Mouse (Mus musculus): ENCODE measurements around the gene Acot2.
"Not testable (repeated sequence)": the region's sequence is repeated elsewhere in the genome, so short reads cannot be mapped to it uniquely, and the experiment has no call there.

Acot2 gene

GRCm38 (mm10) chr12:83987583-83988441, at the start of gene Acot2:
Acot2 (plus strand) TSS chr12:83987861.
- DNase-seq (ENCODE audit: low spot score in 2 of 2): peak; percentile 83 to 84

- not testable (repeated sequence) for DNase-seq (ENCODE audit: low spot score in 2 of 2)
Measured at GRCm38 (mm10) chr12:83938592-83938991, 49.1 kb upstream of the Acot2 start.

GRCm38 (mm10) chr12:83939332-83939731, 48.3 kb upstream of the Acot2 start:
- no peak for DNase-seq (ENCODE audit: low spot score in 2 of 2)

- DNase-seq (ENCODE audit: low spot score in 2 of 2): no peak
Measured at GRCm38 (mm10) chr12:83940031-83940430, 47.6 kb upstream of the Acot2 start.

GRCm38 (mm10) chr12:83941938-83942337, 45.7 kb upstream of the Acot2 start:
- DNase-seq (ENCODE audit: low spot score in 2 of 2): no peak

- DNase-seq (ENCODE audit: low spot score in 2 of 2): no peak
Measured at GRCm38 (mm10) chr12:83947260-83947811, 40.3 kb upstream of the Acot2 start.

- DNase-seq (ENCODE audit: low spot score in 2 of 2): peak in 1 of 2 experiments; percentile 21
Measured at GRCm38 (mm10) chr12:83949043-83949442, 38.6 kb upstream of the Acot2 start.

GRCm38 (mm10) chr12:83949776-83950492, 37.7 kb upstream of the Acot2 start:
- DNase-seq (ENCODE audit: low spot score in 2 of 2): no peak

GRCm38 (mm10) chr12:83950493-83950839, 37.2 kb upstream of the Acot2 start, which contains the start of gene Riox1:
Riox1 (plus strand) TSS chr12:83950608.
- peak; percentile 79 to 81 for DNase-seq (ENCODE audit: low spot score in 2 of 2)

- no peak for DNase-seq (ENCODE audit: low spot score in 2 of 2)
Measured at GRCm38 (mm10) chr12:83950840-83951701, 36.6 kb upstream of the Acot2 start.

- no peak for DNase-seq (ENCODE audit: low spot score in 2 of 2)
Measured at GRCm38 (mm10) chr12:83951711-83952575, 35.7 kb upstream of the Acot2 start.

GRCm38 (mm10) chr12:83958278-83958677, 29.4 kb upstream of the Acot2 start:
- no peak for DNase-seq (ENCODE audit: low spot score in 2 of 2)

- no peak for DNase-seq (ENCODE audit: low spot score in 2 of 2)
Measured at GRCm38 (mm10) chr12:83965235-83965634, 22.4 kb upstream of the Acot2 start.

- peak; percentile 34 to 39 for DNase-seq (ENCODE audit: low spot score in 2 of 2)
Measured at GRCm38 (mm10) chr12:83972117-83972516, 15.5 kb upstream of the Acot2 start.

- DNase-seq (ENCODE audit: low spot score in 2 of 2): no peak
Measured at GRCm38 (mm10) chr12:83978862-83979261, 8.8 kb upstream of the Acot2 start.

GRCm38 (mm10) chr12:83981615-83982014, 6.0 kb upstream of the Acot2 start:
- no peak for DNase-seq (ENCODE audit: low spot score in 2 of 2)

- no peak for DNase-seq (ENCODE audit: low spot score in 2 of 2)
Measured at GRCm38 (mm10) chr12:83984752-83985151, 2.9 kb upstream of the Acot2 start, which contains the start of gene Heatr4. Heatr4 (minus strand) TSS chr12:83984852.

- DNase-seq (ENCODE audit: low spot score in 2 of 2): no peak
Measured at GRCm38 (mm10) chr12:83987242-83987582, 449 bp upstream of the Acot2 start.

- no peak for DNase-seq (ENCODE audit: low spot score in 2 of 2)
Measured at GRCm38 (mm10) chr12:83988483-83988882, 822 bp downstream of the Acot2 start.

- DNase-seq (ENCODE audit: low spot score in 2 of 2): no peak
Measured at GRCm38 (mm10) chr12:83989378-83989777, 1.7 kb downstream of the Acot2 start.

- peak in 1 of 2 experiments; percentile 26 for DNase-seq (ENCODE audit: low spot score in 2 of 2)
Measured at GRCm38 (mm10) chr12:83997221-83997620, 9.6 kb downstream of the Acot2 start.

Measured in spleen, postnatal 36 days (tissue).